Mouse (Mus musculus): ENCODE data around the gene Emc1. TPM values are rescaled to one million over a fixed set of nuclear protein-coding genes. Genes with fewer than 3 reads are reported as not detected.

The Emc1 gene
- polyA plus RNA-seq, 1 experiment from 2014 or later: 26.0 TPM

Small RNAs within 50 kb of the gene (microRNA-seq; reads per million reads assigned to microRNA genes)
- gene Gm24245: 0.78 reads per million
- gene Gm25732: not detected

Other genes with a start within 250 kb of the Emc1 start
- 397 and 410 TPM in 2 replicates for gene Minos1, start 221.5 kb upstream of the Emc1 start, polyA plus RNA-seq (2014; fragmentation: Nextera tagmentation; extraction: Ambion mirVana)
- gene Capzb, start 159.7 kb upstream of the Emc1 start, polyA plus RNA-seq (2014; fragmentation: Nextera tagmentation; extraction: Ambion mirVana): 263 and 269 TPM in 2 replicates
- 12.8 and 13.2 TPM in 2 replicates for gene Pqlc2, start 41.9 kb upstream of the Emc1 start, polyA plus RNA-seq (2014; fragmentation: Nextera tagmentation; extraction: Ambion mirVana)
- 73.1 and 73.8 TPM in 2 replicates for gene Akr7a5, start 41.8 kb upstream of the Emc1 start, polyA plus RNA-seq (2014; fragmentation: Nextera tagmentation; extraction: Ambion mirVana)
- 125 and 128 TPM in 2 replicates for gene Mrto4, start within 50 bp of the Emc1 start, polyA plus RNA-seq (2014; fragmentation: Nextera tagmentation; extraction: Ambion mirVana)
- 84.7 and 92.1 TPM in 2 replicates for gene Ubr4, start within 50 bp of the Emc1 start, polyA plus RNA-seq (2014; fragmentation: Nextera tagmentation; extraction: Ambion mirVana)
- gene Iffo2, start 178.0 kb downstream of the Emc1 start, polyA plus RNA-seq (2014; fragmentation: Nextera tagmentation; extraction: Ambion mirVana): 2.8 and 3.4 TPM in 2 replicates